Mouse (Mus musculus): Measurements from ENCODE around the gene Rad51ap1. TPM values are rescaled to one million over a fixed set of nuclear protein-coding genes. Genes with fewer than 3 reads are reported as not detected.

Gene Rad51ap1
- 28.0 and 31.0 TPM in 2 replicates for polyA plus RNA-seq (2012; rRNA removed)

GRCm38 (mm10) chr6:126939487-126940171 lies at the start of gene Rad51ap1, which contains the start of gene D6Wsu163e:
Rad51ap1 (minus strand) TSS chr6:126939587.
D6Wsu163e (plus strand) TSS chr6:126939962.
- H3K27me3 ChIP-seq (ENCODE audit: control insufficient read depth, insufficient read depth, low read length), result no peaks in the 10 kb centered on the region
- H3K4me1 ChIP-seq (replicated peaks; ENCODE audit: control insufficient read depth, insufficient read depth, low read length), result peaks cover 5% of the 10 kb centered on the region
- TF ChIP-seq POLR2A (IDR thresholded peaks at IDR 0.05; ENCODE audit: control insufficient read depth, extremely low read depth, insufficient read depth, low read length, poor library complexity), result peak; percentile 50; the same call in 1 of the 2 replicates
- peak; percentile 57; the same call in 1 of the 2 replicates for TF ChIP-seq CTCF (IDR thresholded peaks at IDR 0.05; ENCODE audit: borderline replicate concordance, control insufficient read depth, extremely low read depth, insufficient read depth, low read length, poor library complexity)
- H3K4me3 ChIP-seq (ENCODE audit: control insufficient read depth, insufficient read depth, low read length), result peak within 1 kb of the TSS; percentile 88
- DNase-seq, result peak; percentile 93
- H3K36me3 ChIP-seq (ENCODE audit: control insufficient read depth, insufficient read depth, low read length), result peaks cover 7% of the 10 kb centered on the region; the same call in 1 of the 2 replicates
- H3K27ac ChIP-seq (ENCODE audit: control insufficient read depth, insufficient read depth, low read length), result no peak within 1 kb of the TSS
- under 1% methylated on average over 33 of the region's 33 CpGs for WGBS

DNA sequence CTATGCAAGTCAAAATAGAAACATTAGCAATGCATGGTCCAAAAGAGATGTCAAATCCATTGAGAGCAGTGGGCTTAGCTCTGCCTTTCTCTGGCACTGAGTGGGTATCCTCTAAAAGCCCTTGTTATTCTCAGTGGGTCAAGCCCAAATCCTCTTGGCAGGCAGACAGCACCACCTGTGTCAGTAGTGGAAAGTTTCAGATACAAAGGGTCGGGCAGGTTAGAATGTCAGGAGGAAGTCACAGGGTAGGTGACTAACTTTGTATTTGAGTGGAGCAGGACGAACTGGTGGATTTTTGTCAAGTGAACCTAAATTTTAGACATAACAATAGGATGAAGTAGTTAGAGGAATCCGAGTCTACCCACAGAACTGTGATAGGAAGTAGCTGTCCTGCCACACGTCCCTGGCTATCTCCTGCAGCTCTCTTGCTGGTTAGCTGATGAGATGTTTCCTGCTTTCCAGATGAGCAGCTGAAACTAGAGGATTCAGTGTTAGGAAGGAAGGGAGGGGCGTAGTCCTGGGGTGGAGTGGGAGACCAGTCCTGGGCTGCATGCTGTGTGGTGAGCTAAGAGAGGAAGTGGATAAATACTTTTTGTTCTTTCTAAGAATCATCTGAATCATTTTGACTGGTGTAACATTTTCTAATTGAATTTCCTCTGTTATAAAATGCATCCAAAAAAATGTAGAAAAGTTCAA lies 42.3 kb upstream of the Rad51ap1 start:
- no peak for DNase-seq
- TF ChIP-seq POLR2A (IDR thresholded peaks at IDR 0.05; ENCODE audit: control insufficient read depth, extremely low read depth, insufficient read depth, low read length, poor library complexity) (no peak), CTCF (IDR thresholded peaks at IDR 0.05; ENCODE audit: borderline replicate concordance, control insufficient read depth, extremely low read depth, insufficient read depth, low read length, poor library complexity) (no peak)
- no peaks in the 10 kb centered on the region for H3K36me3 ChIP-seq (ENCODE audit: control insufficient read depth, insufficient read depth, low read length)
- no peaks in the 10 kb centered on the region for H3K4me1 ChIP-seq (replicated peaks; ENCODE audit: control insufficient read depth, insufficient read depth, low read length)
- 11% methylated on average over 5 of the region's 5 CpGs for WGBS
- H3K27ac ChIP-seq (ENCODE audit: control insufficient read depth, insufficient read depth, low read length), result no peak overlapping the region
- no peak overlapping the region for H3K4me3 ChIP-seq (ENCODE audit: control insufficient read depth, insufficient read depth, low read length)
- H3K27me3 ChIP-seq (ENCODE audit: control insufficient read depth, insufficient read depth, low read length), result no peaks in the 10 kb centered on the region

DNA sequence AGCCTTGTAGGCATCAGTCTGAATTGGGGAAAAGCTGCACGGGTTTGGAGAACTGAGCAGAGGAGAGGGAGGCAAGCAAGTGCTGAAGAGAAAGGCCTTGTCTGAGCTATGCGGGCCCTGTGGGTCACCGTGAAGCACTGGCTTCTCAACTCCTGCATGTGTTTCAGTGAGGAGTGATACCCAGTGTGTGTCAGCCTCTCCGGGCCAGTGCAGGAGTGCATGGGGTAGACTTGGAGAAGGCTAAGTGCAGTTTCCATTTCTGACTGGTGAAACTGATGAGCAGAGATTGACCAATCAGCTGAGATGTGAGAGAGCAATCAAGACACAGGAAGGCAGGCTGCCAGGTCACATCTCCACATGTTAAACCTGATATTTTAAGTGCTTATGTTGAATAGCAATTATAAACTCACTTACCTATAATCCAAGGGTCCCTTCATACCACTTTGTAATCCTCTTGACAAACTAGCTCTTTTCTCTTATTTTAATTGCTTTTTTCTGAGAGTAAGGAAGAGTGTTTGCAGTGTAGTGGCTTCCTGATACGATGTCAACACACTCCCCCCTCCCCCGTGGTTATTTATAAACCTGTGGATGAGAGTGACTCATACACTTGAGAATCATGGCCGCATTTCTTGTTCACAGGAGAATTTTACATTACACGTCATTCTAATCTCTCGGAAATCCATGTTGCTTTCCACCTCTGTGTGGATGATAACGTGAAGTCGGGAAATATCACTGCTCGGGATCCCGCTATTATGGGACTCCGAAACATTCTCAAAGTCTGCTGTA lies 27.0 kb upstream of the Rad51ap1 start:
- no peak for DNase-seq
- WGBS, result 90% methylated on average over 14 of the region's 14 CpGs
- no peaks in the 10 kb centered on the region for H3K27me3 ChIP-seq (ENCODE audit: control insufficient read depth, insufficient read depth, low read length)
- TF ChIP-seq CTCF (IDR thresholded peaks at IDR 0.05; ENCODE audit: borderline replicate concordance, control insufficient read depth, extremely low read depth, insufficient read depth, low read length, poor library complexity) (no peak), POLR2A (IDR thresholded peaks at IDR 0.05; ENCODE audit: control insufficient read depth, extremely low read depth, insufficient read depth, low read length, poor library complexity) (no peak)
- H3K4me3 ChIP-seq (ENCODE audit: control insufficient read depth, insufficient read depth, low read length), result no peak overlapping the region
- H3K27ac ChIP-seq (ENCODE audit: control insufficient read depth, insufficient read depth, low read length), result no peak overlapping the region
- H3K4me1 ChIP-seq (replicated peaks; ENCODE audit: control insufficient read depth, insufficient read depth, low read length), result no peaks in the 10 kb centered on the region
- H3K36me3 ChIP-seq (ENCODE audit: control insufficient read depth, insufficient read depth, low read length), result peaks cover 5% of the 10 kb centered on the region

DNA sequence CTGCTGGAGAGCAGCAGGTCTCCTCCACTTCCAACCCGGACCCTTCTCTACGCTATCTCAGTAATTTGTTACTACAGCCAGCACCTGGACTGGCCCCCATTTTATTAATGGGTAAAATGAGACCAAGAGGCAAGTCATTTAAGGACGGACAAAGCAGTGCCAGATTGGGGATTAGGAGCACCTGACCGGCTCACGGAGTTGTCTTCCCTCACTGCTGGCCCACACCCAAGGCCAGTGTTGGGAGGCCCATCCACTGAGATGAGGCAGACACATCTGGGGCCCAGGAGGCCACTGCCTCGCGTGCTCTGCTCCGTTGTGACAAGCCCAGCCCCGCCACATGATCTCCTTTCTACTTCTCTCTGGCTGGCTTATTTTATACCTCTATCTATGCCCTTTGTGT lies 24.0 kb upstream of the Rad51ap1 start:
- DNase-seq, result no peak
- TF ChIP-seq POLR2A (IDR thresholded peaks at IDR 0.05; ENCODE audit: control insufficient read depth, extremely low read depth, insufficient read depth, low read length, poor library complexity), result no peak
- TF ChIP-seq CTCF (IDR thresholded peaks at IDR 0.05; ENCODE audit: borderline replicate concordance, control insufficient read depth, extremely low read depth, insufficient read depth, low read length, poor library complexity), result no peak
- 96% methylated on average over 9 of the region's 9 CpGs for WGBS
- H3K36me3 ChIP-seq (ENCODE audit: control insufficient read depth, insufficient read depth, low read length), result peaks cover 5% of the 10 kb centered on the region
- no peak overlapping the region for H3K4me3 ChIP-seq (ENCODE audit: control insufficient read depth, insufficient read depth, low read length)
- no peaks in the 10 kb centered on the region for H3K4me1 ChIP-seq (replicated peaks; ENCODE audit: control insufficient read depth, insufficient read depth, low read length)
- no peaks in the 10 kb centered on the region for H3K27me3 ChIP-seq (ENCODE audit: control insufficient read depth, insufficient read depth, low read length)
- H3K27ac ChIP-seq (ENCODE audit: control insufficient read depth, insufficient read depth, low read length), result no peak overlapping the region

DNA sequence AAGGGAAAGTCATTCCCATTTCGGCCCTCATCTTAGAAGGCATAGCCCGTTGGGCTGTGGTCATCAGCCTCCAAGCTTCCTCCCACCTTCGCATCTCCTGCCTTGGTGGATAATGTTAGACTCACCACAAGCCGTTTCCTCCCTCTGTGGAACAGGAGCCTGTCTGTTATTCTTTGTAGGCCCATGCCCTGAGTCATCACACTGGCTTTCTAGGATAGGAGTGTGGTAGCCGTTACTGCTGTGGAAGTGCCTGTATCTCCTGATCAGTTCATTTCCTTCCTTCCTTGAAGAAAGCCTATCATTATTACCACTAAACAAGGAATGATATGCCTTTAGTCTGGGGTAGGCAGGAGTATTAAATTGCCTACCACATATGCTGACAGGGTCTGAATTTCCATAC lies 23.3 kb upstream of the Rad51ap1 start:
- Histone ChIP-seq H3K4me1 (replicated peaks; ENCODE audit: control insufficient read depth, insufficient read depth, low read length) (no peaks in the 10 kb centered on the region), H3K27ac (ENCODE audit: control insufficient read depth, insufficient read depth, low read length) (no peak overlapping the region), H3K4me3 (ENCODE audit: control insufficient read depth, insufficient read depth, low read length) (no peak overlapping the region), H3K27me3 (ENCODE audit: control insufficient read depth, insufficient read depth, low read length) (no peaks in the 10 kb centered on the region), H3K36me3 (ENCODE audit: control insufficient read depth, insufficient read depth, low read length) (peaks cover 5% of the 10 kb centered on the region)
- no peak for TF ChIP-seq CTCF (IDR thresholded peaks at IDR 0.05; ENCODE audit: borderline replicate concordance, control insufficient read depth, extremely low read depth, insufficient read depth, low read length, poor library complexity)
- TF ChIP-seq POLR2A (IDR thresholded peaks at IDR 0.05; ENCODE audit: control insufficient read depth, extremely low read depth, insufficient read depth, low read length, poor library complexity), result no peak
- 95% methylated on average over 5 of the region's 5 CpGs for WGBS
- no peak for DNase-seq

DNA sequence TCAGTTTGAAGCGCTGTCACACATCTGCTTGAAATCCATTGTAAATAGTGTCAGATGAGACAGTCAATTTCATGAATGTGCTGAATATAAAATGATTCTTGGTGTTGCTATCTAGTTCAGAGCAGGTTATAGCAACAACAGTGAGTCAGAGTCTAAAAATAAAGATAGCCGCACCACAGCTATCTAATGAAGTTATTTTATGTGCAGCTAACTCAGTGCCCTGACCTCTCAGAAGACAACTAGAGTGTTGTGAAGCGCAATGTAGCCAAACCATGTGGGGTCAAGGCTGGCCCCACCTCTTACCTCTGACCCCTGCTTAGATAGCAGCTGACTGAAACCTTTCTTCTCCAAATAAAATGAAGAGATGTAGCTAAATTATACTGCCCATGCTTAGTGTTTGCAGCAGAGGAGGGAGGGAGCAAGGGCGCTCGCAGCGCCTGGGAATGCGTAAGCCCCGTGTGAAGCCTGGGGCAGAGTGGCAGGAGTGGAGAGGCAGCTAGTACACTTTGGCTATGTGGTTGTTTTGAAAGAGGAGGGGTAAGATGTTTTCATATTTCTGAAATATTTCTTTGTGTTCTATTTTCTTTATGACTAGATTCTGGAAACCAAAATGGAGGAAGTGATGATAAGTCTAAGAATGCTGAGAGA lies 22.1 kb upstream of the Rad51ap1 start:
- TF ChIP-seq CTCF (IDR thresholded peaks at IDR 0.05; ENCODE audit: borderline replicate concordance, control insufficient read depth, extremely low read depth, insufficient read depth, low read length, poor library complexity) (no peak), POLR2A (IDR thresholded peaks at IDR 0.05; ENCODE audit: control insufficient read depth, extremely low read depth, insufficient read depth, low read length, poor library complexity) (no peak)

More for the DNA sequence above, 22.1 kb upstream of the Rad51ap1 start:
- no peak overlapping the region for H3K4me3 ChIP-seq (ENCODE audit: control insufficient read depth, insufficient read depth, low read length)
- H3K4me1 ChIP-seq (replicated peaks; ENCODE audit: control insufficient read depth, insufficient read depth, low read length), result no peaks in the 10 kb centered on the region
- DNase-seq, result no peak
- no peak overlapping the region for H3K27ac ChIP-seq (ENCODE audit: control insufficient read depth, insufficient read depth, low read length)
- 97% methylated on average over 8 of the region's 8 CpGs for whole genome bisulfite sequencing
- H3K36me3 ChIP-seq (ENCODE audit: control insufficient read depth, insufficient read depth, low read length), result peaks cover 14% of the 10 kb centered on the region
- no peaks in the 10 kb centered on the region for H3K27me3 ChIP-seq (ENCODE audit: control insufficient read depth, insufficient read depth, low read length)
